Mouse (Mus musculus) stomach, postnatal 0 days (tissue): ENCODE results near the gene Spag17. TPM values are rescaled to one million over a fixed set of nuclear protein-coding genes. Genes with fewer than 3 reads are reported as not detected.
A peak's percentile ranks its signal among the peaks of the same experiment; 100 is the strongest.

Source experiments
- ATAC-seq: fragments of 200-750 bp; cut with Nextera tagmentation; 2 replicates; pipeline ENCODE4 v1.8.0; 2017; ENCODE audit not compliant: low FRiP score, low TSS enrichment
- DNase-seq: peaks from one replicate; pipeline ENCODE4 v3.0.0-alpha.2; 2016; ENCODE audit warnings: low spot score
- H3K27ac ChIP-seq: fragments of 300-500 bp; sonication (generic); replicated peaks from 2 replicates; pipeline ENCODE4 v1.5.1; 2014; ENCODE audit warnings: mild to moderate bottlenecking, control low read depth
- H3K27me3 ChIP-seq: fragments of 300-500 bp; sonication (generic); 2 replicates; pipeline ENCODE4 v1.6.1; 2014; ENCODE audit warnings: low read length; ENCODE audit not compliant: control insufficient read depth, insufficient read depth
- H3K36me3 ChIP-seq: fragments of 300-500 bp; sonication (generic); 2 replicates; pipeline ENCODE4 v1.6.1; 2014; ENCODE audit warnings: low read length, mixed read lengths; ENCODE audit not compliant: control insufficient read depth, insufficient read depth
- H3K4me1 ChIP-seq: fragments of 300-500 bp; sonication (generic); replicated peaks from 2 replicates; pipeline ENCODE4 v1.6.1; 2014; ENCODE audit warnings: antibody characterized with exemption; ENCODE audit not compliant: control insufficient read depth, insufficient read depth
- H3K4me2 ChIP-seq: fragments of 300-500 bp; sonication (generic); replicated peaks from 2 replicates; pipeline ENCODE4 v1.6.1; 2014; ENCODE audit warnings: low read depth, mild to moderate bottlenecking, control low read depth, moderate library complexity
- H3K4me3 ChIP-seq: fragments of 300-500 bp; sonication (generic); 2 replicates; pipeline ENCODE4 v1.5.1; 2014; ENCODE audit warnings: low read depth, low read length, control low read depth
- H3K9ac ChIP-seq: fragments of 300-500 bp; sonication (generic); 2 replicates; pipeline ENCODE4 v1.6.1; 2014; ENCODE audit warnings: mild to moderate bottlenecking, low read length, control low read depth, mixed read lengths
- H3K9me3 ChIP-seq: fragments of 300-500 bp; sonication (generic); 2 replicates; pipeline ENCODE4 v1.6.1; 2016; ENCODE audit warnings: low read length; ENCODE audit not compliant: control insufficient read depth
- CTCF ChIP-seq: IDR thresholded peaks from 2 replicates; pipeline ENCODE4 v1.5.1; 2016; ENCODE audit warnings: antibody characterized with exemption, low read depth, mild to moderate bottlenecking, moderate library complexity
- EP300 ChIP-seq: optimal IDR thresholded peaks from 2 replicates; pipeline ENCODE3; 2016; ENCODE audit warnings: antibody characterized with exemption
- WGBS: fragments of 180-500 bp; shearing (Covaris S2); extraction: QIAGEN DNeasy Blood & Tissue Kit; methylation state at CpG from one replicate; pipeline ENCODE4 v1.1.7; 2014; 5-methylcytosine and 5-hydroxymethylcytosine counted together
- polyA plus RNA-seq: library from polyadenylated mRNA; unstranded; fragments of >200 nt; fragmentation: Nextera tagmentation; extraction: Ambion mirVana; gene quantifications from 2 replicates; pipeline ENCODE4 v1.2.1, GENCODE M21; 2015

Spag17 gene
- polyA plus RNA-seq, 1 experiment from 2014 or later = not detected

GRCm38 (mm10) chr3:100106736-100107135, 221.5 kb downstream of the Spag17 start:
- Histone ChIP-seq H3K9ac (no peak overlapping the region), H3K27me3 (no peaks in the 10 kb centered on the region), H3K4me3 (no peak overlapping the region), H3K9me3 (no peaks in the 10 kb centered on the region), H3K27ac (no peak overlapping the region), H3K4me2 (no peak overlapping the region), H3K36me3 (no peaks in the 10 kb centered on the region), H3K4me1 (no peaks in the 10 kb centered on the region)
- no peak for TF ChIP-seq CTCF
- no peak for TF ChIP-seq EP300
- DNase-seq = no peak
- ATAC-seq = no peak
- 70% methylated on average over 2 of the region's 2 CpGs for WGBS

GRCm38 (mm10) chr3:100118681-100119080, 233.5 kb downstream of the Spag17 start:
- H3K27ac ChIP-seq = no peak overlapping the region
- TF ChIP-seq EP300 = no peak
- TF ChIP-seq CTCF = no peak
- no peaks in the 10 kb centered on the region for H3K36me3 ChIP-seq
- WGBS = 68% methylated on average over 2 of the region's 2 CpGs
- no peaks in the 10 kb centered on the region for H3K27me3 ChIP-seq
- H3K9ac ChIP-seq = no peak overlapping the region
- ATAC-seq (no peak), DNase-seq (no peak)
- no peaks in the 10 kb centered on the region for H3K9me3 ChIP-seq
- no peak overlapping the region for H3K4me3 ChIP-seq
- H3K4me1 ChIP-seq = no peaks in the 10 kb centered on the region
- H3K4me2 ChIP-seq = no peak overlapping the region

GRCm38 (mm10) chr3:100121961-100122360, 236.8 kb downstream of the Spag17 start:
- DNase-seq (no peak), ATAC-seq (no peak)
- TF ChIP-seq EP300 (no peak), CTCF (no peak)
- Histone ChIP-seq H3K4me2 (no peak overlapping the region), H3K9me3 (no peaks in the 10 kb centered on the region), H3K4me1 (no peaks in the 10 kb centered on the region), H3K4me3 (no peak overlapping the region), H3K27me3 (no peaks in the 10 kb centered on the region), H3K36me3 (no peaks in the 10 kb centered on the region), H3K27ac (no peak overlapping the region), H3K9ac (no peak overlapping the region)
- 54% methylated on average over 2 of the region's 2 CpGs for WGBS

GRCm38 (mm10) chr3:100122445-100122844, 237.2 kb downstream of the Spag17 start:
- TF ChIP-seq CTCF (no peak), EP300 (no peak)
- ATAC-seq (no peak), DNase-seq (no peak)
- Histone ChIP-seq H3K4me1 (no peaks in the 10 kb centered on the region), H3K9me3 (no peaks in the 10 kb centered on the region), H3K4me2 (no peak overlapping the region), H3K4me3 (no peak overlapping the region), H3K36me3 (no peaks in the 10 kb centered on the region), H3K27me3 (no peaks in the 10 kb centered on the region), H3K27ac (no peak overlapping the region), H3K9ac (no peak overlapping the region)
- 33% methylated on average over 1 of the region's 1 CpGs for WGBS

- H3K4me1 ChIP-seq = no peaks in the 10 kb centered on the region
- H3K9ac ChIP-seq = no peak overlapping the region
- no peaks in the 10 kb centered on the region for H3K9me3 ChIP-seq
- no peak overlapping the region for H3K27ac ChIP-seq
- no peaks in the 10 kb centered on the region for H3K27me3 ChIP-seq
- TF ChIP-seq EP300 (no peak), CTCF (no peak)
- peaks cover 13% of the 10 kb centered on the region for H3K36me3 ChIP-seq
- H3K4me2 ChIP-seq = peak overlapping the region; percentile 92
- no peak for ATAC-seq
- WGBS = 67% methylated on average over 15 of the region's 15 CpGs
- no peak for DNase-seq
- no peak overlapping the region for H3K4me3 ChIP-seq
Measured at GRCm38 (mm10) chr3:100160682-100161445, 275.7 kb downstream of the Spag17 start.

- Histone ChIP-seq H3K4me2 (peak overlapping the region; percentile 92), H3K4me3 (peak overlapping the region; percentile 89), H3K36me3 (peaks cover 11% of the 10 kb centered on the region), H3K9ac (peak overlapping the region; percentile 76), H3K27me3 (no peaks in the 10 kb centered on the region), H3K27ac (peak overlapping the region; percentile 90; the same call in 1 of the 2 replicates), H3K4me1 (no peaks in the 10 kb centered on the region), H3K9me3 (no peaks in the 10 kb centered on the region)
- DNase-seq = no peak
- ATAC-seq = no peak
- TF ChIP-seq CTCF (no peak), EP300 (no peak)
- WGBS = 1% methylated on average over 35 of the region's 35 CpGs
Measured at GRCm38 (mm10) chr3:100161665-100162314, 276.6 kb downstream of the Spag17 start.
